Mouse (Mus musculus): ENCODE results near the gene Scmh1. TPM values are rescaled to one million over a fixed set of nuclear protein-coding genes. Genes with fewer than 3 reads are reported as not detected.

Gene Scmh1
- total RNA-seq, 2 experiments from 2014 or later, result 40.3 to 47.3 TPM

- no peak for DNase-seq
Measured at GRCm38 (mm10) chr4:120405806-120406638, 941 bp downstream of the Scmh1 start.

- DNase-seq, result no peak
Measured at GRCm38 (mm10) chr4:120406639-120407273, 1.7 kb downstream of the Scmh1 start.

- no peak for DNase-seq
Measured at GRCm38 (mm10) chr4:120418053-120418452, 13.0 kb downstream of the Scmh1 start.

- no peak for DNase-seq
Measured at GRCm38 (mm10) chr4:120420193-120420592, 15.1 kb downstream of the Scmh1 start.

- peak; percentile 65 for DNase-seq
Measured at GRCm38 (mm10) chr4:120420685-120421084, 15.6 kb downstream of the Scmh1 start.

- DNase-seq, result no peak
Measured at GRCm38 (mm10) chr4:120430601-120431000, 25.5 kb downstream of the Scmh1 start.

- no peak for DNase-seq
Measured at GRCm38 (mm10) chr4:120432599-120433373, 27.7 kb downstream of the Scmh1 start.

- no peak for DNase-seq
Measured at GRCm38 (mm10) chr4:120461741-120462140, 56.7 kb downstream of the Scmh1 start.

GRCm38 (mm10) chr4:120472946-120473345 lies 67.9 kb downstream of the Scmh1 start:
- no peak for DNase-seq

GRCm38 (mm10) chr4:120487707-120488106 lies 82.6 kb downstream of the Scmh1 start:
- DNase-seq, result no peak

GRCm38 (mm10) chr4:120506955-120507354 lies 101.9 kb downstream of the Scmh1 start:
- no peak for DNase-seq

- no peak for DNase-seq
Measured at GRCm38 (mm10) chr4:120511203-120511602, 106.1 kb downstream of the Scmh1 start.

- DNase-seq, result no peak
Measured at GRCm38 (mm10) chr4:120514366-120514765, 109.3 kb downstream of the Scmh1 start.

- no peak for DNase-seq
Measured at GRCm38 (mm10) chr4:120516491-120516890, 111.4 kb downstream of the Scmh1 start.

- no peak for DNase-seq
Measured at GRCm38 (mm10) chr4:120516907-120517306, 111.8 kb downstream of the Scmh1 start.

GRCm38 (mm10) chr4:120517335-120517734 lies 112.3 kb downstream of the Scmh1 start:
- no peak for DNase-seq

- no peak for DNase-seq
Measured at GRCm38 (mm10) chr4:120521761-120522160, 116.7 kb downstream of the Scmh1 start.

GRCm38 (mm10) chr4:120522351-120522750 lies 117.3 kb downstream of the Scmh1 start:
- no peak for DNase-seq

GRCm38 (mm10) chr4:120523092-120523491 lies 118.0 kb downstream of the Scmh1 start:
- DNase-seq, result no peak

GRCm38 (mm10) chr4:120528171-120528570 lies 123.1 kb downstream of the Scmh1 start:
- DNase-seq, result no peak

- DNase-seq, result no peak
Measured at GRCm38 (mm10) chr4:120531986-120532385, 126.9 kb downstream of the Scmh1 start, which contains the start of gene Slfnl1. TSS of gene Slfnl1 (plus strand) at chr4:120532231.

GRCm38 (mm10) chr4:120538664-120539063 lies 133.6 kb downstream of the Scmh1 start:
- DNase-seq, result no peak

GRCm38 (mm10) chr4:120544896-120545295 lies 139.8 kb downstream of the Scmh1 start:
- no peak for DNase-seq

Measured in adrenal gland, postnatal 10 days (tissue).